Mouse (Mus musculus): ENCODE results near the gene Fbll1. TPM values are rescaled to one million over a fixed set of nuclear protein-coding genes. Genes with fewer than 3 reads are reported as not detected.

Gene Fbll1
- total and polyA plus RNA-seq, 2 experiments from 2014 or later, result 35.4 to 51.2 TPM

DNA sequence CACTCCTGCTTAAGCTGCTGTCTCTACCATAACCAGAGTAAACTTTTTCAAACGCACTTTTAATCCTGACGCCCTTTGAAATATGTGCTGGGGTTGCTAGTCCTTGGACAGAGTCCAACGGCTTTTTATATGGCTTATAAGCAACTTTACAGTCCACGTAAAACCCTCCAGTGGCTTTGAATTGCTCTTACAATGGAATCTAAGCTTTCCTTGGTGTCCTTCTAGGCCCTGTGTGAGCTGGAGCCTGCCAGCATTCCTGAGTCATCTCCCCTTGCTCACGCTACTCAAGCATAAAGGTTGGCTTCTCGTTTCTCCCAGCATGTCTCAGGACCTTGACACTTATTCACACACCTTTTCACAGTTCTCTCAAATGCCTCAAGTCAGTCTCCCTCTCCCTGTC, 43.1 kb downstream of the Fbll1 start:
- no peaks in the 10 kb centered on the region for H3K9me3 ChIP-seq (ENCODE audit: low read length)
- 30% methylated on average over 6 of the region's 6 CpGs for WGBS
- no peak for TF ChIP-seq CTCF (IDR thresholded peaks at IDR 0.05; ENCODE audit: low read depth)
- DNase-seq, result no peak
- no peak overlapping the region for H3K27ac ChIP-seq (ENCODE audit: low read depth, low read length)
- H3K4me3 ChIP-seq (ENCODE audit: low read depth, low read length), result no peak overlapping the region
- no peaks in the 10 kb centered on the region for H3K27me3 ChIP-seq (ENCODE audit: insufficient read depth, low read length)
- ATAC-seq, result no peak
- no peak overlapping the region for H3K4me2 ChIP-seq (ENCODE audit: low read depth)
- no peak overlapping the region for H3K9ac ChIP-seq
- no peaks in the 10 kb centered on the region for H3K36me3 ChIP-seq (ENCODE audit: insufficient read depth)
- no peaks in the 10 kb centered on the region for H3K4me1 ChIP-seq (ENCODE audit: insufficient read depth)

DNA sequence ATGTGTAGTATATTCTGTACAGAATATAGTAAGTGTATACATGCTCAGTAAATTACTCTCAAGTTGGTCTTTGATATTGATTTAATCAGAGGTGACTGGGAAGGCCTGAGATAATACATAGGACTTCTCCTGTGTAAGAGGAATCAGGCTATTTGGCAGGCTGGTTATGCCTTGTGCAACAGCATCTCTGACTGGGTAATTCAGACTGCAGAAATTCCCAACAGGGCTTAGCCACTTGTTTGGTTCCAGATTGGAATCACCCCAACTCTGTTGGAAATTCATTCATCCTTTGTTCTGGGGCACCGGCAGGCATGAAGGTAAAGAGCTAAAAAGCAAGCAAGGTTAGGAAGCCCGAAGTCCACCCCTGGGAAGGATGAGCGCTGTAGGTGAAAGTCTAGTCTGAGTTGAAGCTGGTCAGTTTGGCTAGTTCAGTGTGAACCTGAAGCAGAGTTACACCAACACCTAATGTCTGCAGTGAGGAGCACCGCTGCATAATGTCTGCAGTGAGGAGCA, 43.7 kb downstream of the Fbll1 start:
- DNase-seq (no peak), ATAC-seq (no peak)
- Histone ChIP-seq H3K27ac (ENCODE audit: low read depth, low read length) (no peak overlapping the region), H3K4me2 (ENCODE audit: low read depth) (no peak overlapping the region), H3K9ac (no peak overlapping the region), H3K4me1 (ENCODE audit: insufficient read depth) (no peaks in the 10 kb centered on the region), H3K9me3 (ENCODE audit: low read length) (no peaks in the 10 kb centered on the region), H3K36me3 (ENCODE audit: insufficient read depth) (no peaks in the 10 kb centered on the region), H3K27me3 (ENCODE audit: insufficient read depth, low read length) (no peaks in the 10 kb centered on the region), H3K4me3 (ENCODE audit: low read depth, low read length) (no peak overlapping the region)
- no peak for TF ChIP-seq CTCF (IDR thresholded peaks at IDR 0.05; ENCODE audit: low read depth)
- WGBS, result 58% methylated on average over 4 of the region's 4 CpGs

GRCm38 (mm10) chr11:35750578-35750977, 48.1 kb downstream of the Fbll1 start:
- no peak for ATAC-seq
- Histone ChIP-seq H3K36me3 (ENCODE audit: insufficient read depth) (no peaks in the 10 kb centered on the region), H3K4me1 (ENCODE audit: insufficient read depth) (no peaks in the 10 kb centered on the region), H3K9ac (no peak overlapping the region), H3K27me3 (ENCODE audit: insufficient read depth, low read length) (no peaks in the 10 kb centered on the region), H3K4me3 (ENCODE audit: low read depth, low read length) (no peak overlapping the region), H3K9me3 (ENCODE audit: low read length) (no peaks in the 10 kb centered on the region), H3K27ac (ENCODE audit: low read depth, low read length) (no peak overlapping the region), H3K4me2 (ENCODE audit: low read depth) (no peak overlapping the region)
- TF ChIP-seq CTCF (IDR thresholded peaks at IDR 0.05; ENCODE audit: low read depth), result no peak
- WGBS, result 81% methylated on average over 8 of the region's 8 CpGs
- DNase-seq, result no peak

MicroRNA genes within 50 kb of the gene (microRNA counts, 519-probe panel; counts per million panel counts)
- 6,159 counts per million, percentile 82 among the panel's probes with 10 or more counts for microRNA mmu-miR-103

Small RNA genes within 50 kb of the gene (microRNA-seq; reads per million reads assigned to microRNA genes)
- gene Mir103-1, result 3.3 to 3.5 reads per million in 2 experiments

Other genes with a start within 250 kb of the Fbll1 start
- 79.4 and 93.7 TPM in 2 replicates for gene Pank3, start 29.4 kb downstream of the Fbll1 start, total RNA-seq (2014; rRNA removed)
- gene Pank3, start 29.4 kb downstream of the Fbll1 start, polyA plus RNA-seq (2015; fragmentation: Nextera tagmentation; extraction: Ambion mirVana), result 7.7 and 11.7 TPM in 2 replicates
- gene Rars, start 35.6 kb upstream of the Fbll1 start, total RNA-seq (2014; rRNA removed), result 37.8 and 56.6 TPM in 2 replicates
- gene Rars, start 35.6 kb upstream of the Fbll1 start, polyA plus RNA-seq (2015; fragmentation: Nextera tagmentation; extraction: Ambion mirVana), result 66.1 and 66.4 TPM in 2 replicates
- 21.1 and 21.2 TPM in 2 replicates for gene Wwc1, start 181.6 kb upstream of the Fbll1 start, total RNA-seq (2014; rRNA removed)
- 13.2 and 13.8 TPM in 2 replicates for gene Wwc1, start 181.6 kb upstream of the Fbll1 start, polyA plus RNA-seq (2015; fragmentation: Nextera tagmentation; extraction: Ambion mirVana)

All from forebrain, postnatal 0 days (tissue).